Mouse (Mus musculus): ENCODE data around the gene Senp7. TPM values are rescaled to one million over a fixed set of nuclear protein-coding genes. Genes with fewer than 3 reads are reported as not detected.

Senp7 gene
- polyA plus RNA-seq, 1 experiment from 2014 or later = 33.2 TPM

GRCm38 (mm10) chr16:56212740-56213139 lies 164.6 kb downstream of the Senp7 start:
- WGBS = 62% methylated on average over 3 of the region's 3 CpGs
- ATAC-seq (ENCODE audit: low FRiP score, low TSS enrichment) = no peak
- H3K9ac ChIP-seq (ENCODE audit: low read depth, low read length) = no peak overlapping the region

GRCm38 (mm10) chr16:56227686-56228085 lies 179.5 kb downstream of the Senp7 start:
- ATAC-seq (ENCODE audit: low FRiP score, low TSS enrichment) = no peak

More at GRCm38 (mm10) chr16:56212740-56213139, 164.6 kb downstream of the Senp7 start:
- no peak overlapping the region for H3K4me2 ChIP-seq (replicated peaks; ENCODE audit: low read depth, low read length)
- H3K9me3 ChIP-seq (ENCODE audit: control insufficient read depth, low read length) = no peaks in the 10 kb centered on the region
- no peaks in the 10 kb centered on the region for H3K36me3 ChIP-seq (ENCODE audit: control insufficient read depth, insufficient read depth, low read length)
- H3K4me1 ChIP-seq (ENCODE audit: control insufficient read depth, insufficient read depth, low read length) = no peaks in the 10 kb centered on the region
- H3K27me3 ChIP-seq (ENCODE audit: control insufficient read depth, insufficient read depth, low read length) = no peaks in the 10 kb centered on the region
- no peak overlapping the region for H3K4me3 ChIP-seq (ENCODE audit: low read length)
- no peak overlapping the region for H3K27ac ChIP-seq (ENCODE audit: low read depth, low read length)

GRCm38 (mm10) chr16:56229455-56229854 lies 181.3 kb downstream of the Senp7 start:
- no peaks in the 10 kb centered on the region for H3K27me3 ChIP-seq (ENCODE audit: control insufficient read depth, insufficient read depth, low read length)
- H3K4me3 ChIP-seq (ENCODE audit: low read length) = no peak overlapping the region
- no peaks in the 10 kb centered on the region for H3K4me1 ChIP-seq (ENCODE audit: control insufficient read depth, insufficient read depth, low read length)
- no peaks in the 10 kb centered on the region for H3K9me3 ChIP-seq (ENCODE audit: control insufficient read depth, low read length)
- no peak for ATAC-seq (ENCODE audit: low FRiP score, low TSS enrichment)
- WGBS = 60% methylated on average over 2 of the region's 2 CpGs
- H3K27ac ChIP-seq (ENCODE audit: low read depth, low read length) = no peak overlapping the region
- H3K4me2 ChIP-seq (replicated peaks; ENCODE audit: low read depth, low read length) = no peak overlapping the region
- H3K9ac ChIP-seq (ENCODE audit: low read depth, low read length) = no peak overlapping the region
- no peaks in the 10 kb centered on the region for H3K36me3 ChIP-seq (ENCODE audit: control insufficient read depth, insufficient read depth, low read length)

More at GRCm38 (mm10) chr16:56227686-56228085, 179.5 kb downstream of the Senp7 start:
- H3K4me3 ChIP-seq (ENCODE audit: low read length) = no peak overlapping the region
- H3K36me3 ChIP-seq (ENCODE audit: control insufficient read depth, insufficient read depth, low read length) = no peaks in the 10 kb centered on the region
- no peak overlapping the region for H3K4me2 ChIP-seq (replicated peaks; ENCODE audit: low read depth, low read length)
- H3K9me3 ChIP-seq (ENCODE audit: control insufficient read depth, low read length) = no peaks in the 10 kb centered on the region
- H3K27me3 ChIP-seq (ENCODE audit: control insufficient read depth, insufficient read depth, low read length) = no peaks in the 10 kb centered on the region
- H3K9ac ChIP-seq (ENCODE audit: low read depth, low read length) = no peak overlapping the region
- H3K27ac ChIP-seq (ENCODE audit: low read depth, low read length) = no peak overlapping the region
- no peaks in the 10 kb centered on the region for H3K4me1 ChIP-seq (ENCODE audit: control insufficient read depth, insufficient read depth, low read length)

GRCm38 (mm10) chr16:56231300-56231699 lies 183.2 kb downstream of the Senp7 start:
- Histone ChIP-seq H3K27me3 (ENCODE audit: control insufficient read depth, insufficient read depth, low read length) (no peaks in the 10 kb centered on the region), H3K9me3 (ENCODE audit: control insufficient read depth, low read length) (no peaks in the 10 kb centered on the region), H3K9ac (ENCODE audit: low read depth, low read length) (no peak overlapping the region), H3K4me1 (ENCODE audit: control insufficient read depth, insufficient read depth, low read length) (no peaks in the 10 kb centered on the region), H3K27ac (ENCODE audit: low read depth, low read length) (no peak overlapping the region), H3K4me3 (ENCODE audit: low read length) (no peak overlapping the region), H3K36me3 (ENCODE audit: control insufficient read depth, insufficient read depth, low read length) (no peaks in the 10 kb centered on the region), H3K4me2 (replicated peaks; ENCODE audit: low read depth, low read length) (no peak overlapping the region)
- 61% methylated on average over 10 of the region's 10 CpGs for WGBS
- ATAC-seq (ENCODE audit: low FRiP score, low TSS enrichment) = no peak

GRCm38 (mm10) chr16:56232736-56233135 lies 184.6 kb downstream of the Senp7 start:
- Histone ChIP-seq H3K27me3 (ENCODE audit: control insufficient read depth, insufficient read depth, low read length) (no peaks in the 10 kb centered on the region), H3K9ac (ENCODE audit: low read depth, low read length) (no peak overlapping the region), H3K36me3 (ENCODE audit: control insufficient read depth, insufficient read depth, low read length) (no peaks in the 10 kb centered on the region), H3K27ac (ENCODE audit: low read depth, low read length) (no peak overlapping the region), H3K9me3 (ENCODE audit: control insufficient read depth, low read length) (no peaks in the 10 kb centered on the region), H3K4me3 (ENCODE audit: low read length) (no peak overlapping the region), H3K4me2 (replicated peaks; ENCODE audit: low read depth, low read length) (no peak overlapping the region), H3K4me1 (ENCODE audit: control insufficient read depth, insufficient read depth, low read length) (no peaks in the 10 kb centered on the region)
- no peak for ATAC-seq (ENCODE audit: low FRiP score, low TSS enrichment)
- WGBS = 77% methylated on average over 10 of the region's 10 CpGs

Small RNA genes lying within 50 kb of the gene (microRNA-seq; reads per million reads assigned to microRNA genes)
- not detected for gene Gm24047

Other genes starting within 250 kb of the Senp7 start
- 3.9 and 4.4 TPM in 2 replicates for gene Nfkbiz, start 209.4 kb upstream of the Senp7 start, polyA plus RNA-seq (2014; fragmentation: Nextera tagmentation; extraction: Ambion mirVana)
- 1.1 and 1.3 TPM in 2 replicates for gene Nxpe3, start 153.1 kb upstream of the Senp7 start, polyA plus RNA-seq (2014; fragmentation: Nextera tagmentation; extraction: Ambion mirVana)
- 16.2 and 16.4 TPM in 2 replicates for gene Cep97, start 113.5 kb upstream of the Senp7 start, polyA plus RNA-seq (2014; fragmentation: Nextera tagmentation; extraction: Ambion mirVana)
- gene Rpl24, start 82.1 kb upstream of the Senp7 start, polyA plus RNA-seq (2014; fragmentation: Nextera tagmentation; extraction: Ambion mirVana) = 858 and 1,157 TPM in 2 replicates
- 13.8 and 24.5 TPM in 2 replicates for gene Zbtb11, start 74.5 kb upstream of the Senp7 start, polyA plus RNA-seq (2014; fragmentation: Nextera tagmentation; extraction: Ambion mirVana)
- gene Pcnp, start 18.6 kb upstream of the Senp7 start, polyA plus RNA-seq (2014; fragmentation: Nextera tagmentation; extraction: Ambion mirVana) = 228 and 236 TPM in 2 replicates
- gene Trmt10c, start 10.5 kb upstream of the Senp7 start, polyA plus RNA-seq (2014; fragmentation: Nextera tagmentation; extraction: Ambion mirVana) = 32.8 and 34.3 TPM in 2 replicates
- 0.20 and 0.28 TPM in 2 replicates for gene Impg2, start 156.0 kb downstream of the Senp7 start, polyA plus RNA-seq (2014; fragmentation: Nextera tagmentation; extraction: Ambion mirVana)

Data from kidney, embryonic 14.5 days (tissue).